Mouse (Mus musculus): ENCODE data around the gene Pop4.

Gene Pop4

DNA sequence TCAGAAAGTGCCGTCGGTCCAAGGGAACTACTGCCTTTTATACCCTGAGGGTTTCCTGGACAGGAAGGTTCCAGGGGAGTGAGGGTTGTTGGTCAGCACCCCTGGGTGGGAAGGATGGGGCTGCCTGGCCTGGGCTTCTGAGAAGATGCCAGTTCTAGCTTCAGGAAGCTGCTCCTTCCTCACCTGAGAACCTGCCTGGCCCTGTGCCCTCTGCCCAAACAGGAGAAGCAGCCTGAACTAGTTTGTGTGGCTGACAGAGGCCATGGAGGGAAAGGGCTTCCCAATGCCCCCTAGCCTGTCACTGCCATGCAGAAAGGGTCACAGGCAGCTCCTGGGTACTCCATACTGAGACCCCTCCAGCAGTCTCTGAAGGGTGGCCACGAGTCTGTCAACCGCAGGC lies 51.7 kb downstream of the Pop4 start:
- DNase-seq, result no peak

- no peak for DNase-seq
Measured at GRCm38 (mm10) chr7:38218631-38219367, 52.4 kb downstream of the Pop4 start.

DNA sequence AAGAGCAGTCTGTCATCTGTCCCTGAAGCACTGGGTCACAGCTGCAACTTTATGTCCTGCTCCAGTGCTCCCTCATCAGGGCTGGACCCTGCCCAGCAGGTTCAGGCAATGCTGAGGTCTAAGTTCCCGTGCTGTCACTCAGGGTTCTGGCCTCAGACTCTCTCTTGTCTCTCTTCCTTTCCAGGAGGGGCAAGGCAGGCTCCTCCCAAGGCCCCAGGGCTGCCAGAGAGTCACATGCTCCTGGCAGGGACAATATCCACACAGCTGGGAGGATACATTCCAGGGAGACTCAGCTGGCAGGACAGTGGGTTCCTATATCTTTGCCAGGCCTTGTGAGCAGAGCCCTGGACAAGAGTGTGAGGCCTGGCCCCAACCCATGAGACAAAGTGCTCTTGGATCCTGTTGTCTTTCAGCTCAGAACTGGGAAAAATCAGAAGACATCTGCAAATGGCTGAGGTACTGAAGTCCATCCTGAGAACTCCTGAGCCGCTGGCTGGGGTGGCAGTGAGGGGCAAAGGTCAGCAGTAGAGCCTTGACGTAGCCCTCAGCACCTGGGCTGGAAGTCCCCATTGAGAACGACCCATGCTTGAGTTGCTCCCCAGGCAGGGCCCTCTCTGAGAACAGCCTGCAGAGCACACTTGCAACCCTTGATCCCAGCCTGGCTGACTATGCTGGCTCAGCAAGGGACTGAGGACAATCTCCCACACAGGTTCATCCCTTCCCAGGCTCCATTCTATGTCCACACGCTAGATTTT lies 53.6 kb downstream of the Pop4 start:
- DNase-seq, result no peak

- DNase-seq, result no peak
Measured at GRCm38 (mm10) chr7:38215697-38216096, 55.5 kb downstream of the Pop4 start.

GRCm38 (mm10) chr7:38215281-38215680 lies 55.9 kb downstream of the Pop4 start:
- no peak for DNase-seq

DNA sequence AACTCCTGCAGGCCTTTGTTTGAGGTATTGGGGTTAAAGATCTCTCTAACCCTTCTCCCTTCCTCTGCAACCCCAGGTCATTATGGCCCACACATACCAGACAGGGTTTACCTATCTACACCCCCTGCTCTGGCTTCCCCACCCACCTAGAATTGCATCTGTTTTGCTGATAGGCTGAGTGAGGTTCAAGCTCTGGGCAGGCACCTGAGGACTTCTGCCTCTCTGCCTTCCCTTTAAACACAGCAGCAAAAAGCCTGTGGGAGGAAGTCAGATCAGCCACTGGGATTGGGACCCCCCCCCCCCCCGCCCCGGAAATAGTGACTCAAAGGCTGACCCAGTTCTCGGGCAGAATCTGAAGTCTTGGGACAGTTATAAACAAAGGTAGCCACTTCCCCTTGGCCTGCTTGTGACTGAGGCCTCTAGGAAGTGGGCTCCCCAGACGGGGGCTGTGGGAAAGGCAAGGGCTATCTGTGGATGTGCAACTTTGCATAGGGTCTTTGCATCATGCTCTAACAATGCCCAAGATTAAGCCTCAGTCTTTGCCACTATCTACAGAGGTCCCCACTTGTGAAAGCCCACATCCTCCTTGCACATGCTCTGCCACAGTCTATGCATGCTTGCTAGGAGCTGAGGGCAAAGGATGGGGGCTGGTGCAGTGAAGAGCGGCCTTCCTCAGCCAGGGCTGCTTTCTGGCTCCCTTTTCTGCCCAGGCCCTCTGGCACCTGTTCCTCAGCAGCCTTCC lies 56.6 kb downstream of the Pop4 start:
- DNase-seq, result no peak

DNA sequence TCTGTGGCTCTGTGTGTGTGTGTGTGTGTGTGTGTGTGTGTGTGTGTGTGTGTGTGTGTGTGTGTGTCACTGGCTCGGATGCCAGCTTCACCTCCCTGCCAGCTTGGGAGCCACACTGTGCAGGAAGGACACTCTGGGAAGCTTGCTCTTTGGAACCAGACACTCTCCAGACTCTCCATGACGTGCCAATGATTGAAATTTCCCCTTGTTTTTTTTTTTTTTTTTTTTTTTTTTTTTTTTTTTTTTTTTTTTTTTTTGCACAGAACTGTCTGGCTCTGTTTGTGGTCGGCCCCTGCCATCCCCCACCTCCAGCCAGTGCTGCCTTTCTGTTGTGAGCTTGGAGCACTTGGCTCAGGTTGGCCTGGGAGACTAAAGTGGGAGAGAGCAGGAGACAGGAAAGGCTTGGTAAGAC lies 58.6 kb downstream of the Pop4 start:
- no peak for DNase-seq

Measured in cerebellum, adult 8-10 months (tissue).